Mouse (Mus musculus): Measurements from ENCODE around the gene Spice1.

Spice1 gene

GRCm38 (mm10) chr16:44349801-44350397 lies 3.0 kb downstream of the Spice1 start:
- no peak for TF ChIP-seq GATA4 (IDR thresholded peaks at IDR 0.05; ENCODE audit: insufficient replicate concordance, low read length)

- TF ChIP-seq GATA4 (IDR thresholded peaks at IDR 0.05; ENCODE audit: insufficient replicate concordance, low read length) = no peak
Observed at GRCm38 (mm10) chr16:44356291-44356690, 9.4 kb downstream of the Spice1 start.

GRCm38 (mm10) chr16:44357571-44358268 lies 10.8 kb downstream of the Spice1 start:
- TF ChIP-seq GATA4 (IDR thresholded peaks at IDR 0.05; ENCODE audit: insufficient replicate concordance, low read length) = no peak

GRCm38 (mm10) chr16:44361921-44362890 lies 15.3 kb downstream of the Spice1 start:
- TF ChIP-seq GATA4 (IDR thresholded peaks at IDR 0.05; ENCODE audit: insufficient replicate concordance, low read length) = no peak

- no peak for TF ChIP-seq GATA4 (IDR thresholded peaks at IDR 0.05; ENCODE audit: insufficient replicate concordance, low read length)
Observed at GRCm38 (mm10) chr16:44365522-44365921, 18.6 kb downstream of the Spice1 start.

GRCm38 (mm10) chr16:44375459-44375858 lies 28.5 kb downstream of the Spice1 start:
- no peak for TF ChIP-seq GATA4 (IDR thresholded peaks at IDR 0.05; ENCODE audit: insufficient replicate concordance, low read length)

GRCm38 (mm10) chr16:44380006-44380405 lies 33.1 kb downstream of the Spice1 start:
- no peak for TF ChIP-seq GATA4 (IDR thresholded peaks at IDR 0.05; ENCODE audit: insufficient replicate concordance, low read length)

- no peak for TF ChIP-seq GATA4 (IDR thresholded peaks at IDR 0.05; ENCODE audit: insufficient replicate concordance, low read length)
Observed at GRCm38 (mm10) chr16:44381578-44381977, 34.7 kb downstream of the Spice1 start.

- TF ChIP-seq GATA4 (IDR thresholded peaks at IDR 0.05; ENCODE audit: insufficient replicate concordance, low read length) = no peak
Observed at GRCm38 (mm10) chr16:44383549-44383948, 36.6 kb downstream of the Spice1 start.

- TF ChIP-seq GATA4 (IDR thresholded peaks at IDR 0.05; ENCODE audit: insufficient replicate concordance, low read length) = no peak
Observed at GRCm38 (mm10) chr16:44384251-44384650, 37.3 kb downstream of the Spice1 start.

- TF ChIP-seq GATA4 (IDR thresholded peaks at IDR 0.05; ENCODE audit: insufficient replicate concordance, low read length) = no peak
Observed at GRCm38 (mm10) chr16:44391877-44392548, 45.1 kb downstream of the Spice1 start.

GRCm38 (mm10) chr16:44394577-44395243 lies 47.8 kb downstream of the Spice1 start, which contains the start of gene Cfap44:
Cfap44 (plus strand) TSS chr16:44394796.
- no peak for TF ChIP-seq GATA4 (IDR thresholded peaks at IDR 0.05; ENCODE audit: insufficient replicate concordance, low read length)

- TF ChIP-seq GATA4 (IDR thresholded peaks at IDR 0.05; ENCODE audit: insufficient replicate concordance, low read length) = no peak
Observed at GRCm38 (mm10) chr16:44404933-44405332, 58.0 kb downstream of the Spice1 start.

- TF ChIP-seq GATA4 (IDR thresholded peaks at IDR 0.05; ENCODE audit: insufficient replicate concordance, low read length) = no peak
Observed at GRCm38 (mm10) chr16:44407211-44407610, 60.3 kb downstream of the Spice1 start.

Data from liver, adult (tissue).